28 mouse cellular contexts compared by ENCODE assay signal in genomic region chr9:37412989-37413388, GRCm38 (mm10). TPM values are rescaled to one million over a fixed set of nuclear protein-coding genes. Genes with fewer than 3 reads are reported as not detected.
"Had no signal": no experiment of that assay in that cellular context is flagged by ENCODE, and none has a peak within 500 bp of the region (broad histone marks: within the 10 kb centered on the region; RNA-seq: fewer than 3 reads in every experiment).

No protein-coding gene starts in this region.

- H3K27ac ChIP-seq: gastrocnemius, adult 2 months; heart, adult 2 months; heart, embryonic 13.5 days; heart, embryonic 15.5 days; hindbrain, embryonic 10.5 days; hindbrain, embryonic 12.5 days; hindbrain, embryonic 14.5 days; intestine, embryonic 15.5 days; layer of hippocampus, adult 2 months; left cerebral cortex, adult 2 months; limb, embryonic 10.5 days; limb, embryonic 12.5 days; liver, embryonic 13.5 days; liver, embryonic 15.5 days had no signal

- ATAC-seq: hindbrain, embryonic 16.5 days; inflammation-experienced regulatory T-cells, adult 6 months; intestine, embryonic 15.5 days; intestine, postnatal 0 days; liver, postnatal 0 days had no signal

- H3K9me3 ChIP-seq: heart, embryonic 13.5 days; heart, embryonic 15.5 days; hindbrain, embryonic 10.5 days; hindbrain, embryonic 12.5 days; intestine, embryonic 15.5 days; limb, embryonic 10.5 days; limb, embryonic 12.5 days; liver, embryonic 13.5 days; liver, embryonic 15.5 days had no signal

- H3K9ac ChIP-seq: heart, embryonic 13.5 days; heart, embryonic 15.5 days; hindbrain, embryonic 12.5 days; hindbrain, embryonic 14.5 days; intestine, embryonic 15.5 days; limb, embryonic 12.5 days; liver, embryonic 13.5 days; liver, embryonic 15.5 days; liver, postnatal 0 days had no signal

- H3K27me3 ChIP-seq: heart, embryonic 15.5 days; liver, embryonic 15.5 days had no signal

- H3K36me3 ChIP-seq: heart, embryonic 15.5 days; hindbrain, embryonic 10.5 days; hindbrain, embryonic 12.5 days; intestine, embryonic 15.5 days; limb, embryonic 10.5 days; limb, embryonic 12.5 days; liver, embryonic 13.5 days; liver, embryonic 15.5 days had no signal

- DNase-seq: gastrocnemius, adult 2 months; gastrocnemius, postnatal 10 days; gastrocnemius, postnatal 25 days; heart, adult 2 months; heart, postnatal 14 days; heart, postnatal 36 days; liver; liver, embryonic 13.5 days; liver, postnatal 0 days; lung, adult 2 months had no signal

- H3K4me3 ChIP-seq: gastrocnemius, adult 2 months; heart, adult 2 months; heart, embryonic 13.5 days; heart, embryonic 15.5 days; hindbrain, embryonic 10.5 days; hindbrain, embryonic 12.5 days; intestine, embryonic 15.5 days; layer of hippocampus, adult 2 months; left cerebral cortex, adult 2 months; limb, embryonic 10.5 days; limb, embryonic 12.5 days; liver, embryonic 13.5 days; liver, embryonic 15.5 days had no signal

- H3K4me1 ChIP-seq: intestine, embryonic 15.5 days; liver, embryonic 13.5 days; liver, embryonic 15.5 days had no signal

- H3K4me2 ChIP-seq: heart, embryonic 11.5 days; heart, embryonic 13.5 days; heart, embryonic 15.5 days; hindbrain, embryonic 12.5 days; hindbrain, embryonic 14.5 days; intestine, embryonic 15.5 days; limb, embryonic 12.5 days; liver, embryonic 13.5 days; liver, embryonic 15.5 days had no signal

RNA-seq across cellular contexts. Expression of gene Robo4, which starts 11.3 kb away (rescaled TPM):
- polyA plus RNA-seq: inflammation-experienced regulatory T-cells, adult 6 months had no signal

RNA-seq across cellular contexts. Expression of gene Robo3, which starts 20.1 kb away (rescaled TPM):
- total RNA-seq: gastrocnemius, adult 2 months; gastrocnemius, postnatal 25 days; gastrocnemius, postnatal 4 days; heart, adult 2 months; heart, postnatal 14 days; heart, postnatal 36 days had no signal
- polyA plus RNA-seq: inflammation-experienced regulatory T-cells, adult 6 months; intestine, embryonic 15.5 days; intestine, postnatal 0 days; limb, embryonic 12.5 days had no signal

RNA-seq across cellular contexts. Expression of gene Hepacam, which starts 45.8 kb away (rescaled TPM):
- total RNA-seq: granulocyte monocyte progenitor cell, adult 5-6 weeks; heart, adult 2 months; heart, postnatal 36 days had no signal
- polyA plus RNA-seq: heart, embryonic 11.5 days; inflammation-experienced regulatory T-cells, adult 6 months; kidney, embryonic 16.5 days; limb, embryonic 12.5 days; liver, embryonic 15.5 days; liver, postnatal 0 days had no signal
